Mouse (Mus musculus): ENCODE results near the gene Prkag1. TPM values are rescaled to one million over a fixed set of nuclear protein-coding genes. Genes with fewer than 3 reads are reported as not detected.

The Prkag1 gene
- total RNA-seq, 2 experiments from 2014 or later: 51.2 to 51.3 TPM

DNA sequence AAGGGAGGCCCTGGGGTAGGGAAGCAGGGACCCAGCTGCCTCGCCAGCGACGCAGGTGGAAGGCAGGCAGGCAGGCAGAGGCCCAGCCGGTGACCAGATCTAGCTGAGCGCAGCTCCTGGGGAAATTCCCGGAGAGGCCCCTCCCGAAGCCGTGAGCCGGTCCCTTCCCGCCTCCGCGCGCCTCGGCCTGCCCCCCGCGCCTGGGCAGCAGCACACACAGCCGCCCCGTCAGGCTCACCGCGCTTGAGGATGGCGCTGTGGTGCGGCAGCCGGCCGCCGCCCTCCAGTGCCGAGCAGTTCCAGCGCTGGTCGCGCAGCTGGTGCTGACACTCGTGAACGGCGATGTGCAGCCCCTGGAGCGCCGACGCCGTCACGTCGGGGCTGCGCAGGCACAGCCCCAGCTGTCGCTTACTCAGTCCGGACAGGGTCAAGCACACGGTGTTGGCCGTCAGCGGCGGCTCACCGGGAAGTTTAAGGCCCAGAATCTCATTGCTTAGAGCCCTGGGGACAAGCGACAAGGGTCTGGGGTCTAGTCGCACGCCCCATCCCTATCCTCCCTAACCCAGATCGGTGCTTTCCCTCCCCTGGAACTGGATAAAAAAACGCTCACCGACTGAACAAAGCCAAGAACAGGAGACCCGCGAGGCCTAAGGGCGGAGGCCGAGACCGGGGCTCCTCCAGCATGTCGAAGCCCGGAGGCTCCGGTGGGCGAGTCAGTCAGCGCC, 54.9 kb downstream of the Prkag1 start:
- DNase-seq (ENCODE audit: extremely low spot score in 1 of 2, low spot score in 1 of 2): no peak

DNA sequence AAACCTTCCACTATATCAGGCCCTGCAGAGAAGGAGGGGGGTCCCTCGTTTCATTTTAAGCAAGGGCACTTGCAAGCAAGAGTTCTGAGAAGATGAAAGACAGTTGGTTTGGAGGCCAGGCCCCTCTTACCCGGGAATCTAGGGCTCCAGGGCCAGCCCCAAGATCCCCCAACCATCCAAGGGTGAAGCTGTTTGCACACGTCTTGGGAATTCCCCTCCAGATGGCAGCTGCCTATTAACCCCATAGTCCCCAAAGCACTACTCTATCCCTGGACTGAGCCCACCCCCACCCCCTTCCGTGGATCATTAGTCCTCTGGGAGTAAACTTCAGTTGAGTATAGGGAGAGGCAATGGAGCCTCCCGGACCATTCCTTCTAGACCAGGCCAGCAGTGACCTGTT, 55.8 kb downstream of the Prkag1 start:
- no peak for DNase-seq (ENCODE audit: extremely low spot score in 1 of 2, low spot score in 1 of 2)

DNA sequence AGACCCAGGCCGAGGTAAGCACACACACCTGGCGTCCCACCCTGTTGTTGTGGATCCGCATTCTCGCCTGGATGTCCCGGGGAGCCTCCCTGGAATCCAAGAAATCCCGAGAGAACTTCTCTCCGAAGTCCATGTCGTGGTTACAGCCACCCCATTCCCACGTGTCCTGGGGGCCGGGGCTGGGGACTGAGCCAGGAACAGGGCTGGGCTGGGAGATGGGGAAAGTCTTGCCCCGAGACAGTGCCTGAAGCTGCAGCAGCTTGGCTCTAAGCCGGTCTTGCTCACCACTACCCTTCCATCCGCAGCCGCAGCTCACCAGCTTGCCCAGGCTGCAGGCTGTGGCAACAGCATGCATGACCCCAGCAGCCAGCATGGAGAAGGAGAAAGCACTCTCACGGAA, 57.2 kb downstream of the Prkag1 start:
- no peak for DNase-seq (ENCODE audit: extremely low spot score in 1 of 2, low spot score in 1 of 2)

DNA sequence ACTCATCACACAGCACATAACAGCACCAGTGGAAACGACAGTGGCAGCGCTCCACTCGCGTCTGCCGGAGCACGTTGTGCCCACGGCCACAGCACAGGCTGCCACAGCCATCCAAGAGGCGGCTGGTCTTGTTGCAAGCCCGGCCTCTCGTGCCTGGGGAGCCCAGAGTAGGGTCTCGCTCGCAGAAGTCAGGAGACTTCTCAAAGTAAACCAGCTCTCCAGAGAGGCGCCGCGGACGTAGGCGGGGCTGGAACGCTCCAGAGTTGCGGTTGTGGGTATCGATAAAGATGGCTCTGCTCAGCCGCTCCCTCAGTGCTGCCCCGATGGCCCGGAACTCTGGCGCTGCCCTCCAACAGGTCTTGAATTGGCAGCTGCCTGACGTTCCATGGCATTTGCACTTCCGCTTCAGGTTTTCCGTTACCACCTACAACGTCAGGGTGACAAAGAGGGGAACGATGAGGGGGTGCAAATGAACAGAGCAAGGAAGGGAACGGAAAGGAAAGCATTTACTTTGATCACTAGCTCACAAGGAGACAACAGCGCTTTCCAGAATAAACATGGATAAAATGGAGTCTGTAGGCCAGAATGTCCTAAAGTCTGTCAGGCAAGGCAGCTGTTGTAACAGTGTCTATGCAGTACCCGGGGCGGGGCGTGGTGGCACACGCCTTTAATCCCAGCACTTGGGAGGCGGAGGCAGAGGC, 58.7 kb downstream of the Prkag1 start:
- DNase-seq (ENCODE audit: extremely low spot score in 1 of 2, low spot score in 1 of 2): no peak

DNA sequence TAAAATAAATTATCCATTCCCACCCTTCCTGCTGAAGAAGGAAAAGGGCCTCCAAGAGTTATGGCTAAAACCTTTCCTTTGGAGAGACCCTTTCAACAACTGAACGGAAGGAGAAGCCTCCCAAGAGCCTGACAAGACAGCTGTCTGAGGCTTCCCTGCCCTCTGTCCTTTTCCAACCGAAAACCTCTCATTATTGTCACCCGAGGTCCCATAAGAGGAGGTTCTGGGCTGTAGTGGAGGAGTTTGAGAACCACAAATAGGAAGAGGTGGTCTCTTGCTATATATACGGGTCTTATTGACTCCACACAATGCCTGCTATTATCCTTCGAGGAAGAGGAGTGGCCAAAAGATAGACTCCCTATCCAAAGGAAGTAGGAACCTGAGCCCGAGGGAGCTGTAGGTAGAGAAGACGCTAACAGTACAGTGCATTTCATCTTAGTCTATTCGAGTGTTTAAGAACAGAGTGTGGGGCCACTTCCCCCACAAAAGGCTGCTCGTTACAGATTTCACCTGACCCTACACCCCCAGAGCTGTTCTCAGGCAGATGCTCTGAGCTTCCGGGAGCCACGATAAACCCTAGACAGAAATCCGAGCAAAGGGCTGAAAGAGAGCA, 59.4 kb downstream of the Prkag1 start:
- DNase-seq (ENCODE audit: extremely low spot score in 1 of 2, low spot score in 1 of 2): no peak

DNA sequence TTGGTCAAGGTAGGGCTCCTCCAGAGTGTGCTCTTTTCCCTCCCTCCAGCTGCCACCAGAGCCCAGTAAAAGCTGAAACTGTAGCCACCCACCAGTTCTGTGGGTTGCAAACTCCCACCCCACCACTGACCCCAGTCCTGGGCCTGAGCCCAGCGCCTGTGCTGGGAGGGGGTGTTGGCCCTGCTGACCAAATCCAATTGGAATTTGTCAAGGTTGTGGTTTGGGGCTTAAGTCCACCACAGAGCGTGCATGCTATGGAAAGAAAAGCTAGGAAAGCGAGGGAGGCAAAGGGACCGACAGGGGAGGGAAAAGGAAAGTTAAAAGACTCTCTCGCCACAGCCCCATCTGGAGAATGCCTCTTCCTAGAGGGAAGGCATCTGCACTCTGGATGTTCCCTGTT, 63.1 kb downstream of the Prkag1 start:
- DNase-seq (ENCODE audit: extremely low spot score in 1 of 2, low spot score in 1 of 2): no peak

DNA sequence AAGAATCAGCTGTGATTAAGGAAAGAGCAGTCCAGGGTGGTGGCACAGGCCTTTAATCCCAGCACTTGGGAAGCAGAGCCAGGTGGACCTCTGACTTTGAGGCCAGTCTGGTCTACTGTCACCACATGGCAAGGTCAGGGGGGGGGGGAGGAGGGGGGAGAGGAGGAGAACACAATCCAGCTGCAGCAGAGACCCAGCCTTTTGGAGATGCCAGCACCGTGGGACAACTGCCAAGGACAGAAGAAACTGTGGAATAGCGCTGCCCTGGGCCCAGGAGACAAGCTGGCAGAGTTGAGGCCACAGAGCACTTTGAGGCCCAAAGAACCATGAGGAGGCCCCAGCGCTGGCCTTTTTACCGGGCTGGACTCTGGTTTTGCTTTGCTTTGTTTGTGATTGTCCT, 65.4 kb downstream of the Prkag1 start:
- DNase-seq (ENCODE audit: extremely low spot score in 1 of 2, low spot score in 1 of 2): no peak

Other genes starting within 250 kb of the Prkag1 start
- 10 to 100 TPM; 45.1 to 45.8 TPM for gene Adcy6, start 221.4 kb downstream of the Prkag1 start, total RNA-seq (2021)
- gene Cacnb3, start 200.7 kb downstream of the Prkag1 start, total RNA-seq (2021): 100 to 1,000 TPM; 189 to 209 TPM
- gene Ddx23, start 168.6 kb downstream of the Prkag1 start, total RNA-seq (2021): 10 to 100 TPM; 75.8 to 79.9 TPM
- gene Rnd1, start 154.1 kb downstream of the Prkag1 start, total RNA-seq (2021): 1 to 10 TPM; 8.3 to 9.4 TPM
- 10 to 100 TPM in 1 of 2 experiments, 1 to 10 TPM in 1; 9.0 to 11.1 TPM for gene Ccdc65, start 123.3 kb downstream of the Prkag1 start, total RNA-seq (2021)
- 1 to 10 TPM; 1.0 to 1.5 TPM for gene Fkbp11, start 103.3 kb downstream of the Prkag1 start, total RNA-seq (2021)
- 100 to 1,000 TPM; 759 to 832 TPM for gene Arf3, start 68.3 kb downstream of the Prkag1 start, total RNA-seq (2021)
- gene Wnt10b, start 53.4 kb downstream of the Prkag1 start, total RNA-seq (2021): under 1 TPM; 0.31 to 0.37 TPM
- not detected for gene Wnt1, start 41.7 kb downstream of the Prkag1 start, total RNA-seq (2021)
- 1,000 to 10,000 TPM; 1,586 to 1,599 TPM for gene Ddn, start 22.0 kb downstream of the Prkag1 start, total RNA-seq (2021)
- 100 to 1,000 TPM in 1 of 2 experiments, 10 to 100 TPM in 1; 65.4 to 102 TPM for gene Kmt2d, start 39.7 kb upstream of the Prkag1 start, total RNA-seq (2021)
- 1 to 10 TPM; 4.7 to 7.7 TPM for gene Rhebl1, start 63.0 kb upstream of the Prkag1 start, total RNA-seq (2021)
- under 1 TPM; 0.17 to 0.19 TPM for gene Dhh, start 67.0 kb upstream of the Prkag1 start, total RNA-seq (2021)
- gene Lmbr1l, start 86.7 kb upstream of the Prkag1 start, total RNA-seq (2021): 10 to 100 TPM; 11.5 to 17.9 TPM
- gene Tuba1b, start 103.0 kb upstream of the Prkag1 start, total RNA-seq (2021): 100 to 1,000 TPM; 478 to 525 TPM
- gene Gm49450, start 122.0 kb upstream of the Prkag1 start, total RNA-seq (2021): not detected
- 1,000 to 10,000 TPM; 1,021 to 1,172 TPM for gene Tuba1a, start 122.2 kb upstream of the Prkag1 start, total RNA-seq (2021)
- gene Tuba1c, start 198.4 kb upstream of the Prkag1 start, total RNA-seq (2021): 10 to 100 TPM; 62.5 to 77.9 TPM
- gene Prph, start 223.7 kb upstream of the Prkag1 start, total RNA-seq (2021): 1 to 10 TPM; 1.2 to 1.4 TPM
- gene Troap, start 243.1 kb upstream of the Prkag1 start, total RNA-seq (2021): under 1 TPM; 0.63 to 0.69 TPM